Mouse (Mus musculus) gastrocnemius, adult 18-20 months (tissue): Measurements from ENCODE around the gene Cecr2. TPM values are rescaled to one million over a fixed set of nuclear protein-coding genes. Genes with fewer than 3 reads are reported as not detected.
A peak's percentile ranks its signal among the peaks of the same experiment; 100 is the strongest.

Source experiments
- DNase-seq: peaks from one replicate; pipeline ENCODE4 v3.0.0; 2021; ENCODE audit warnings: low spot score
- total RNA-seq, 2 experiments: library from RNA; stranded (reverse); gene quantifications; 2 replicates each; pipeline ENCODE4 v1.2.3; 2021

Gene Cecr2
- total RNA-seq, 2 experiments from 2014 or later = 7.4 to 10.0 TPM

- DNase-seq = no peak
Observed at GRCm38 (mm10) chr6:120769972-120770371, 103.8 kb downstream of the Cecr2 start.

GRCm38 (mm10) chr6:120771366-120771765 lies 105.2 kb downstream of the Cecr2 start:
- DNase-seq = no peak

- peak; percentile 36 for DNase-seq
Observed at GRCm38 (mm10) chr6:120772025-120772424, 105.9 kb downstream of the Cecr2 start.

GRCm38 (mm10) chr6:120773149-120773628 lies 107.0 kb downstream of the Cecr2 start, which contains the start of gene Slc25a18:
Slc25a18 (plus strand) TSS chr6:120773578.
- DNase-seq = no peak

GRCm38 (mm10) chr6:120773763-120774162 lies 107.6 kb downstream of the Cecr2 start:
- DNase-seq = no peak

- no peak for DNase-seq
Observed at GRCm38 (mm10) chr6:120776286-120776685, 110.1 kb downstream of the Cecr2 start.

GRCm38 (mm10) chr6:120777533-120777932 lies 111.4 kb downstream of the Cecr2 start:
- no peak for DNase-seq

GRCm38 (mm10) chr6:120778226-120778625 lies 112.1 kb downstream of the Cecr2 start:
- DNase-seq = no peak

GRCm38 (mm10) chr6:120782948-120783347 lies 116.8 kb downstream of the Cecr2 start:
- no peak for DNase-seq

GRCm38 (mm10) chr6:120784351-120784750 lies 118.2 kb downstream of the Cecr2 start:
- no peak for DNase-seq

GRCm38 (mm10) chr6:120788068-120788607 lies 122.0 kb downstream of the Cecr2 start:
- DNase-seq = no peak

- no peak for DNase-seq
Observed at GRCm38 (mm10) chr6:120788904-120789303, 122.7 kb downstream of the Cecr2 start.

GRCm38 (mm10) chr6:120790153-120790552 lies 124.0 kb downstream of the Cecr2 start:
- no peak for DNase-seq

- no peak for DNase-seq
Observed at GRCm38 (mm10) chr6:120790717-120791116, 124.5 kb downstream of the Cecr2 start.

- DNase-seq = no peak
Observed at GRCm38 (mm10) chr6:120792947-120793346, 126.8 kb downstream of the Cecr2 start.

GRCm38 (mm10) chr6:120795422-120796086 lies 129.4 kb downstream of the Cecr2 start:
- peak; percentile 47 for DNase-seq

GRCm38 (mm10) chr6:120796111-120796510 lies 129.9 kb downstream of the Cecr2 start:
- no peak for DNase-seq

- DNase-seq = no peak
Observed at GRCm38 (mm10) chr6:120798019-120798418, 131.8 kb downstream of the Cecr2 start.

GRCm38 (mm10) chr6:120798905-120799304 lies 132.7 kb downstream of the Cecr2 start:
- DNase-seq = no peak

GRCm38 (mm10) chr6:120799581-120800041 lies 133.4 kb downstream of the Cecr2 start:
- DNase-seq = peak; percentile 47

GRCm38 (mm10) chr6:120806999-120807737 lies 141.0 kb downstream of the Cecr2 start:
- no peak for DNase-seq

GRCm38 (mm10) chr6:120807738-120808081 lies 141.5 kb downstream of the Cecr2 start:
- no peak for DNase-seq
